In the genomic region with DNA sequence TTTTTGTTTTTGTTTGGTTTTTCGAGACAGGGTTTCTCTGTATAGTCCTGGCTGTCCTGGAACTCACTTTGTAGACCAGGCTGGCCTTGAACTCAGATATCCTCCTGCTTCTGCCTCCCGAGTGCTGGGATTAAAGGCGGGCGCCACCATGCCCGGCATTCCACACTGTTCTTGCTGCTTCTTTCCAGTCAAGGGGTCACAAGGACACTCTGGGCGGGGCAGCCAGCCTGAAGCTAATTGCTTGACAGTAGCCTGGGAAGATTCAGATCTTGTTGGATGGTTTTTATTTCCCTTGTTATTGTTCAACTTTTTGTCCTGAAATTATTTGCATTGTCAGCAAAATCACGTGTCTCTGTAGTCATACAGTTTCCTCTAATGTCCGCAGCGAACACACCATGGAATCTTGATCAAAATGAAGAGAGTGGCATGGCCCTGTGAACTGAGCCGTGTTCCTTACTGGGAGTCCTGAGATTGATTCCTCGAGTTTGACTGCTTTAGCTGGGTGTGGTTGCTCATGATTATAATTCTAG, we compare ENCODE assay signal across 17 mouse cellular contexts. TPM values are rescaled to one million over a fixed set of nuclear protein-coding genes. Genes with fewer than 3 reads are reported as not detected.
"Had no signal": no experiment of that assay in that cellular context is flagged by ENCODE, and none has a peak within 500 bp of the region (broad histone marks: within the 10 kb centered on the region; RNA-seq: fewer than 3 reads in every experiment).

No protein-coding gene starts in this region.

- H3K4me1 ChIP-seq: liver, embryonic 13.5 days had no signal

- H3K36me3 ChIP-seq: liver, embryonic 13.5 days had no signal

- DNase-seq: layer of hippocampus, postnatal 36 days; liver, embryonic 13.5 days; lung, adult 2 months; lung, postnatal 14 days; lung, postnatal 4 days; midbrain, embryonic 14.5 days; thymus, adult 18-20 months; thymus, postnatal 36 days had no signal

- H3K27me3 ChIP-seq: liver, embryonic 13.5 days had no signal

- H3K4me3 ChIP-seq: left cerebral cortex, adult 2 months; liver, embryonic 13.5 days had no signal

- H3K27ac ChIP-seq: left cerebral cortex, adult 2 months; liver, embryonic 13.5 days had no signal

RNA-seq across cellular contexts. Expression of gene Havcr1, which starts 3.3 kb away (rescaled TPM):
- polyA plus RNA-seq: limb, embryonic 11.5 days; liver, embryonic 13.5 days; midbrain, embryonic 11.5 days; midbrain, embryonic 14.5 days; midbrain, postnatal 0 days; neural tube, embryonic 11.5 days; neural tube, embryonic 14.5 days; stomach, embryonic 16.5 days had no signal

RNA-seq across cellular contexts. Expression of gene Timd2, which starts 24.7 kb away (rescaled TPM):
- polyA plus RNA-seq: lung, adult 2 months; lung, embryonic 16.5 days; midbrain, postnatal 0 days; neural tube, embryonic 11.5 days; neural tube, embryonic 14.5 days; urinary bladder, adult 2 months had no signal
